Mouse (Mus musculus) heart, embryonic 12.5 days (tissue): Measurements from ENCODE around the gene Syne4. TPM values are rescaled to one million over a fixed set of nuclear protein-coding genes. Genes with fewer than 3 reads are reported as not detected.

ENCODE experiments used
- ATAC-seq: fragments of 200-750 bp; cut with Nextera tagmentation; 2 replicates; pipeline ENCODE4 v1.8.0; 2017; ENCODE audit warnings: moderate TSS enrichment, moderate library complexity; ENCODE audit not compliant: insufficient number of reproducible peaks, low FRiP score
- H3K27ac ChIP-seq: fragments of 300-500 bp; sonication (generic); 2 replicates; pipeline ENCODE4 v1.5.1; 2016; ENCODE audit warnings: mild to moderate bottlenecking, moderate library complexity; ENCODE audit not compliant: poor library complexity, severe bottlenecking
- H3K27me3 ChIP-seq: fragments of 300-500 bp; sonication (generic); replicated peaks from 2 replicates; pipeline ENCODE4 v1.6.1; 2016; ENCODE audit warnings: mild to moderate bottlenecking, moderate library complexity
- H3K36me3 ChIP-seq: fragments of 300-500 bp; sonication (generic); 2 replicates; pipeline ENCODE4 v1.6.1; 2016; ENCODE audit warnings: mild to moderate bottlenecking, moderate library complexity
- H3K4me1 ChIP-seq: fragments of 300-500 bp; sonication (generic); replicated peaks from 2 replicates; pipeline ENCODE4 v1.6.1; 2016; ENCODE audit warnings: mild to moderate bottlenecking
- H3K4me2 ChIP-seq: fragments of 300-500 bp; sonication (generic); 2 replicates; pipeline ENCODE4 v1.6.1; 2016; ENCODE audit warnings: mild to moderate bottlenecking, moderate library complexity
- H3K4me3 ChIP-seq: fragments of 300-500 bp; sonication (generic); 2 replicates; pipeline ENCODE4 v1.5.1; 2016; ENCODE audit warnings: mild to moderate bottlenecking
- H3K9ac ChIP-seq: fragments of 300-500 bp; sonication (generic); 2 replicates; pipeline ENCODE4 v1.6.1; 2016; ENCODE audit warnings: mild to moderate bottlenecking, moderate library complexity
- H3K9me3 ChIP-seq: fragments of 300-500 bp; sonication (generic); replicated peaks from 2 replicates; pipeline ENCODE4 v1.6.1; 2016; ENCODE audit warnings: mild to moderate bottlenecking, moderate library complexity
- WGBS: fragments of 180-500 bp; shearing (Covaris S2); methylation state at CpG from one replicate; pipeline ENCODE4 v1.1.7; 2016; 5-methylcytosine and 5-hydroxymethylcytosine counted together
- polyA plus RNA-seq: library from polyadenylated mRNA; unstranded; fragments of >200 nt; fragmentation: Nextera tagmentation; extraction: Ambion mirVana; gene quantifications from 2 replicates; pipeline ENCODE4 v1.2.1, GENCODE M21; 2016

Syne4 gene
- polyA plus RNA-seq, 1 experiment from 2014 or later: 19.5 TPM

DNA sequence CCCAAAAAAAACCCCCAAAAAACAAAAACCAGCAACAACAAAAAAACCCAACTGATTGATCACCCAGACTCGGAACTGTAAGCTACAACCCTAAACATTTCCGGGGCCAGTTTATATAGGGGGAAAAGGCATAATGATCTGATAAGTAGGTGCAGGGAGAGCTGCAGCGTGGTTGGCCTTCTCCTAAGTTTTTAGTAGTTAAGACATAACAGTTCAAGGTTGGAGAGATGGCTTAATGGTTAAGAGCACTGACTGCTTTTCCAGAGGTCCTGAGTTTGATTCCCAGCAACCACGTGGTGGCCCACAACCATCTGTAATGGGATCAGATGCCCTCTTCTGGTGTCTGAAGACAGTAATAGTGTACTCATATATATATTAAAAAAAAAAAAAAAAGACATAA lies 33.1 kb upstream of the Syne4 start:
- H3K27me3 ChIP-seq: no peaks in the 10 kb centered on the region
- H3K4me3 ChIP-seq: no peak overlapping the region
- 0 out of 2 replicates have a peak overlapping the region, but pooled peaks have one; percentile 84 for H3K4me2 ChIP-seq
- no peaks in the 10 kb centered on the region for H3K36me3 ChIP-seq
- no peaks in the 10 kb centered on the region for H3K9me3 ChIP-seq
- no peak overlapping the region for H3K27ac ChIP-seq
- no peak for ATAC-seq
- H3K4me1 ChIP-seq: peaks cover 10% of the 10 kb centered on the region
- WGBS: 72% methylated on average over 4 of the region's 4 CpGs
- no peak overlapping the region for H3K9ac ChIP-seq

- WGBS: 63% methylated on average over 7 of the region's 7 CpGs
- Histone ChIP-seq H3K27ac (no peak overlapping the region), H3K9me3 (no peaks in the 10 kb centered on the region), H3K36me3 (no peaks in the 10 kb centered on the region), H3K4me1 (peaks cover 10% of the 10 kb centered on the region), H3K4me3 (no peak overlapping the region), H3K27me3 (no peaks in the 10 kb centered on the region), H3K4me2 (no peak overlapping the region), H3K9ac (0 out of 2 replicates have a peak overlapping the region, but pooled peaks have one; percentile 32)
- ATAC-seq: no peak
Observed at GRCm38 (mm10) chr7:30282740-30283139, 31.9 kb upstream of the Syne4 start.

- Histone ChIP-seq H3K4me2 (no peak overlapping the region), H3K4me3 (no peak overlapping the region), H3K4me1 (peaks cover 5% of the 10 kb centered on the region), H3K36me3 (no peaks in the 10 kb centered on the region), H3K9me3 (no peaks in the 10 kb centered on the region), H3K27ac (no peak overlapping the region), H3K9ac (no peak overlapping the region), H3K27me3 (peaks cover 5% of the 10 kb centered on the region; the same call in 1 of the 2 replicates)
- ATAC-seq: no peak
- WGBS: 56% methylated on average over 8 of the region's 8 CpGs
Observed at GRCm38 (mm10) chr7:30286701-30287410, 27.8 kb upstream of the Syne4 start.

DNA sequence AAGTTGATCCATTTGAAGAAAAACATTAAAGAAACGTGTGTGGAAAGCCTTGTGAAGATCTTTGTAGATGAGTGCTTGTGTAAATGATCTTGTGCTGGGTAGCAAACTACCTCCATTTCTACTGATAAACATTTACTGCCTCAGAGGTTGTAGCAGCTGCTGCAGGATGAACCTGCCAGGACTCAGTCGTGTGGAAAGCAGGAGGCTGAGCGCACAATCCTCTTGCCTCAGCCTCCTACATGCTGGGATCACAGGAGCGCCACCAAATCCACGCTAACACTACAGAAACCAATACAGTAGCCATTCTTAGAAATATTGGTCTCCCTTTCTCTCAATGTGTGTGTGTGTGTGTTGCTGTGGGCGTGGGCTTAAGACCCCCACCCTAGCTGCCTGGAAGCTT lies 26.6 kb upstream of the Syne4 start:
- H3K36me3 ChIP-seq: no peaks in the 10 kb centered on the region
- peaks cover 5% of the 10 kb centered on the region; the same call in 1 of the 2 replicates for H3K27me3 ChIP-seq
- no peak overlapping the region for H3K4me2 ChIP-seq
- peaks cover 8% of the 10 kb centered on the region for H3K4me1 ChIP-seq
- 58% methylated on average over 6 of the region's 6 CpGs for WGBS
- H3K27ac ChIP-seq: no peak overlapping the region
- H3K4me3 ChIP-seq: no peak overlapping the region
- ATAC-seq: no peak
- no peaks in the 10 kb centered on the region for H3K9me3 ChIP-seq
- H3K9ac ChIP-seq: no peak overlapping the region

- H3K36me3 ChIP-seq: no peaks in the 10 kb centered on the region
- no peak for ATAC-seq
- WGBS: 56% methylated on average over 7 of the region's 7 CpGs
Observed at GRCm38 (mm10) chr7:30289071-30289713, 25.4 kb upstream of the Syne4 start.

GRCm38 (mm10) chr7:30289714-30290399 lies 24.8 kb upstream of the Syne4 start:
- ATAC-seq: 0 out of 2 replicates have a peak, but pooled peaks have one; percentile 40
- 53% methylated on average over 10 of the region's 10 CpGs for WGBS
- H3K36me3 ChIP-seq: no peaks in the 10 kb centered on the region
- peaks cover 5% of the 10 kb centered on the region; the same call in 1 of the 2 replicates for H3K27me3 ChIP-seq
- no peak overlapping the region for H3K9ac ChIP-seq
- no peak overlapping the region for H3K4me2 ChIP-seq
- no peak overlapping the region for H3K27ac ChIP-seq
- no peak overlapping the region for H3K4me3 ChIP-seq
- H3K9me3 ChIP-seq: no peaks in the 10 kb centered on the region
- peaks cover 13% of the 10 kb centered on the region; the same call in 1 of the 2 replicates for H3K4me1 ChIP-seq

More at GRCm38 (mm10) chr7:30289071-30289713, 25.4 kb upstream of the Syne4 start:
- Histone ChIP-seq H3K9ac (no peak overlapping the region), H3K9me3 (no peaks in the 10 kb centered on the region), H3K4me2 (no peak overlapping the region), H3K27me3 (peaks cover 5% of the 10 kb centered on the region; the same call in 1 of the 2 replicates), H3K4me1 (peaks cover 13% of the 10 kb centered on the region; the same call in 1 of the 2 replicates), H3K27ac (no peak overlapping the region), H3K4me3 (no peak overlapping the region)

- Histone ChIP-seq H3K4me1 (peaks cover 13% of the 10 kb centered on the region; the same call in 1 of the 2 replicates), H3K9me3 (no peaks in the 10 kb centered on the region), H3K9ac (peak within 1 kb of the TSS; percentile 62), H3K36me3 (peaks cover 4% of the 10 kb centered on the region; the same call in 1 of the 2 replicates), H3K27ac (no peak within 1 kb of the TSS), H3K4me3 (peak within 1 kb of the TSS; percentile 59), H3K4me2 (peak within 1 kb of the TSS; percentile 66), H3K27me3 (peaks cover 5% of the 10 kb centered on the region; the same call in 1 of the 2 replicates)
- peak; percentile 30; the same call in 1 of the 2 replicates for ATAC-seq
- WGBS: 7% methylated on average over 35 of the region's 35 CpGs
Observed at GRCm38 (mm10) chr7:30291215-30292131, 23.1 kb upstream of the Syne4 start, which contains the start of gene Clip3. Clip3 (plus strand) TSS chr7:30291728.

GRCm38 (mm10) chr7:30293795-30294194 lies 20.8 kb upstream of the Syne4 start:
- no peak overlapping the region for H3K4me3 ChIP-seq

DNA sequence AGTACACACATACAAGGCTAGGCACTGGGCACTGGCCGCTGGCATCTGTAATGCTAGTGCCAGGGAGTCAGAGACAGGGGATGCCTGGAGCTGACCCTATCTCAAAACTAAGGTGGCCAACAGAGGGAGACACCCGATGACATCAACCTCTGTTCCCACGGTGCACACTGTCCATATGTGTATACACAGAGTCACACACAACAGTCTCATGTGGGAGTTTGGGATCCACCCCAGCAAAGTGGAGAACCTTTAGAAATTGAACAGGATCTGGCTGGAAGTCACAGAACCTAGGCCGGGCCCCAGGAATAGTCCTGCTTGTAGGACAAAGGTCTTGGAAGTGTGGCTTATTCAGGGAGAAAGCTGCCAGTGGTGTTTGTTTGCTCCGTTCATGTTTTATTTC lies 20.3 kb upstream of the Syne4 start:
- Histone ChIP-seq H3K27me3 (peaks cover 1% of the 10 kb centered on the region; the same call in 1 of the 2 replicates), H3K4me1 (peaks cover 13% of the 10 kb centered on the region; the same call in 1 of the 2 replicates), H3K36me3 (peaks cover 24% of the 10 kb centered on the region), H3K9ac (no peak overlapping the region), H3K4me2 (no peak overlapping the region), H3K4me3 (no peak overlapping the region), H3K9me3 (no peaks in the 10 kb centered on the region), H3K27ac (no peak overlapping the region)
- ATAC-seq: no peak
- 81% methylated on average over 5 of the region's 5 CpGs for WGBS

More at GRCm38 (mm10) chr7:30293795-30294194, 20.8 kb upstream of the Syne4 start:
- Histone ChIP-seq H3K27ac (no peak overlapping the region), H3K36me3 (peaks cover 19% of the 10 kb centered on the region), H3K4me1 (peaks cover 13% of the 10 kb centered on the region; the same call in 1 of the 2 replicates), H3K4me2 (no peak overlapping the region), H3K9ac (no peak overlapping the region), H3K9me3 (no peaks in the 10 kb centered on the region), H3K27me3 (peaks cover 5% of the 10 kb centered on the region; the same call in 1 of the 2 replicates)
- 54% methylated on average over 13 of the region's 13 CpGs for WGBS
- ATAC-seq: no peak

GRCm38 (mm10) chr7:30295103-30295502 lies 19.5 kb upstream of the Syne4 start:
- 36% methylated on average over 10 of the region's 10 CpGs for WGBS
- Histone ChIP-seq H3K4me2 (no peak overlapping the region), H3K36me3 (peaks cover 25% of the 10 kb centered on the region)

More at GRCm38 (mm10) chr7:30295103-30295502, 19.5 kb upstream of the Syne4 start:
- Histone ChIP-seq H3K27me3 (no peaks in the 10 kb centered on the region), H3K9ac (no peak overlapping the region), H3K4me1 (peaks cover 13% of the 10 kb centered on the region; the same call in 1 of the 2 replicates), H3K9me3 (no peaks in the 10 kb centered on the region), H3K27ac (no peak overlapping the region), H3K4me3 (no peak overlapping the region)
- no peak for ATAC-seq
